Mouse (Mus musculus) right cerebral cortex, postnatal 4 days (tissue): Measurements from ENCODE around the gene C4bp.
"Not testable (repeated sequence)": the region's sequence is repeated elsewhere in the genome, so short reads cannot be mapped to it uniquely, and the experiment has no call there.

Experiments
- DNase-seq: peaks from one replicate; pipeline ENCODE4 v3.0.0-alpha.2; 2022

C4bp gene

DNA sequence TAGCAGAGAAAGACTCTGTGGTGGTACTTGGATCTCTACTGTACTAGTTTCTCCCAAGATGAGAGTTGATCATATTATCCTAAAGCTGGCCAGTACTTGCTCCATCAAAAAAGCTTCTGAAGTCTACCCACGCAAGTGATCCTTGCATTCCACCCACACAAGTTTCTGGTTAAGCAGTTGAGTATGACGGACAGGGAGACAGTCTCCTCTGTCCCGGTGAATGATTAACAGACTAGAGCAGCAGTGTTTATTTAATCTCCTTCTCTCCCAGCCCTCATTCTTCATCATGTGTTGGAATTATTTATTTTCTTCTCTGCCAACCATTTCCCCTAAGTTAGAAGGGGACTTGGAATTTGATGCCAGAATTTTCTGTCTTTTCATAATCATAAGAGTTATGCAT is at the start of gene C4bp:
Gene C4bp (minus strand): TSS at position 179 of the 400 bp plus-strand sequence.
- no peak for DNase-seq

DNA sequence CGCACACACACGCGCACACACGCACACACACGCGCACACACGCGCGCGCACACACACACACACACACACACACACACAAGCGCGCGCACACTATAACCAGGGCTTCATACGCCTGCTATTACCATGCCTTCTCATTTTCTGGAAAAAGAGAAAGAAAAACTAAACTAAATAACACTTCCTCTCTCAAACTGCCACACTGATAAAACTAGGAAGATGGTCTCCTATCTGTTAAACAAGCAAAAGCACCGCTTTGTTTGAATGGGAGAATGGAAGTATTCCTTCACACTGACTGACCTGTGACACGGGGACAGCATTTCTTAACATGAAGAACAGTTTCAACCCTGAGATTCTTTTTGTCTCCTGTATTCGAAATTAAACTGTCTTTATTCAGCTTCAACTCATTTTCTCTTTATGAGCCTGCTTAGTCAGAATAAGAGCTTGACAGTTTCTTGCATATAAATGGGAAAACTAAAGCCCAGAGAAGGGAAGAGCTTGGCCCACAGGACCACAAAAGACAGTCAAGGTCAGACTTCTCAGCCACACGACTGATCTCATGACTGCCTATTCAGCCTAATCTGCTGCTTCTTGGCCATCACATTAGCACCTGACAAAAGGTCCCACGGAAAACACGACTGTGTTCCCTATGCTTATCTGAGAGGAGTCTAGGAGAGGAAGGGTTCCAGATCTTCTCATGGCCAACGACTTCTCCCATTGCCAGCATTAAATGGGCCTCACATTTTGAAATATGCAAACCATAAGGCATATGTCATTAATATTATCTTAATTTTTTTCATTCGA is 49.0 kb upstream of the C4bp start:
- no peak for DNase-seq

DNA sequence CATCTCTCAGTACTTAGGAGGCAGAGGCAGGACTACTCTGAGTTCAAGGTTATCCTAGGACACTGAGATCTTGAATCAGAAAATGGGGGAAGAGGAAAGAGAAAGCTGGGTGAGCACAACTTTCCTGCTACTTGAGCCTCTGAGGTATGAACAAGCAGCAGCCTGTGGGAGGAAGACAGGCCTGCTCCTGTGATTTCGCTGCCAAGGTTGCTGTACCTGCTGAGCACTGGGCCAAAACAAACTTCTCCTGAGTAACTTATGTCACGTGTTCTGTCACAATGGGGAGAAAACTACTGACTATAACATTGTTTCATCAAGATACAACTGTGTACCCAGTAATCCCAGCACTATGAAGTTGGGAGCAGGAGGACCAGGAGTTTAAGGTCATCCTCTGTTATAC is 42.2 kb upstream of the C4bp start:
- DNase-seq: no peak

DNA sequence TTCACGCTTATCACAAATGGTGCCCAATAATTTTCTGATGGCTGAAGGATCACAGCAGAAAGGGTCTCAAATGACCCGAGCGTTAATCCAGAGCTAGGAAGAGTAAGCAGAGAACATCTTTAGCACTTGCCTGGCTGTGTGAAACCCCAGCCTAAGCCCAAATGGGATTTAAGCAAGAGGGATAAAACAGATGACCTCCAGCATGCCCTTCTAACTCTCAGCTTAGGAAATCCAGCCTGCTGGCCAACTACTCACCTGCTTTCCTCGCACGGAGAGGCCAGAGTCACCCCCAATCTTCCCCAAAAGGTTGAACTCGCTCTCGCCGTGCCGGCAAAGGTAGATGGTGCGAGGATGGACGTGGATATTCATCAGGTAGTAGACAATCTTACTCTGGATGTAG is 40.5 kb upstream of the C4bp start:
- no peak for DNase-seq

DNA sequence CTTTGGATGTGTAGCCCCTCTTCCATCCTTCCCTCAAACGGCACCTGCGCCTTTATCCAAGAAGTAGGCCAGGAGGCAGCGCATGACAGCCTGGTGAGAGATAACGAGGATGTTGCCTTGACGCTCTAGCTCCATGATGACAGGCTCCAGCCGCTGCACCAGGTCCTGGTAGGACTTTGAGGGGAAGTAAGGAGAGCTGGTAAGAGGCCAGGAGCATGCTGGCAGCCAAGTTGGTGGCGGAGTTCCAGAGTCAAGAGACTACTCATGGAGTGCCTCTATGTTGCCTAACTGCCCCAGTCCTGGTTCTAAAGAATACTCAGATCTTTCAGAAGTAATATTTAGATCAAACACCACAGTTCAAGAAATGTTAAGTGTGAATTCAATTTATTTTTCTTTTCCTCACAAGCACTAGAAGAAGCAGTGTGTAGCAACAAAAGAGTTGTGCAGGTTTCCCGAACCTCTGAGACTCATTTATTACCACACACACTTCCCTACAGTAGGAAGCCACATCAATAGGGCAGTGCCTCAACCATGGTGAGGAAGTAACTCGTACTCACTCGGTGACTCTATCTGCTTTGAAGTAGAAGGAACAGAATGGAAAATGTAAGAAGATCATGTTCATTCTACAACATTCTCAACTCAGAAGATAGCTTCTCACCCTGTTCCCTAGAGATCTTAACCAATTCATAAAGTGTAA is 38.7 kb upstream of the C4bp start:
- DNase-seq: peak; percentile 28

DNA sequence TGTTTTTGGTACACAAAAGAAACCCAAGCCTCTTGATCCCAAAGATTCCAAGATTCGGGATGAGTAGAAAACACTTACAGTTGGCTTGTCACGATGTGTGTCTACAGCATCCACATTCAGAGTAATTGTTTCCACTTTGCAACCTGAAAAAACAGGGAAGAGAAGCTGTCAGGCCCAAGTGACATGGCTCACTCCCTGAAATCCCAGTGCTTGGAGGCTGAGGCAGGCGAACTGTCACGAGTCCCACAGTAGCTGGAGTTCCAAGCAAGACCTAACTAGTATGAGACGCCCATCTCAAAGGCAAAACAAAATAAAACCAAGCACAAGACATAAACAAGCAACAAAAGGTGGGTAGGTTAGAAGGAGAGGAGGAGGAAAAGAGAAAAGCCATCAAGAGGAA is 37.2 kb upstream of the C4bp start:
- DNase-seq: no peak

DNA sequence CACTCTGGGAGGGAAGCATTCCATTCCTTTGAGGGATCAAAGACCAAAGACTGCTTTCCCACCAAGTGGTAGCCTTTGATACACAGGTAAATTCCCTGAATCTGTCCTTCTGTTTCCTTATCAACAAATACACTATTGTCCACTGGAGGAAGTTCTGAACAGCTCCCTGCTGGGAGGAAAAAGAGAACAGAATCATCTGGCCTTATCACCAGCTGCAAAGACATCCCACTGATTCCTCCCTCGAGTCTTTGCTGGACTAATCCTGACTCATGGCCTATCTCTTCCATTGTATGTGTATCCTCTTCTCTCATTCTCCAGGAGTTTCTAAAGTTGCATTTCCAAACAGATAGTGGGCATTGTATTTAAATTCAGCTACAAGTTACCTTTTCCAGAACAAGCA is 22.5 kb upstream of the C4bp start:
- no peak for DNase-seq

DNA sequence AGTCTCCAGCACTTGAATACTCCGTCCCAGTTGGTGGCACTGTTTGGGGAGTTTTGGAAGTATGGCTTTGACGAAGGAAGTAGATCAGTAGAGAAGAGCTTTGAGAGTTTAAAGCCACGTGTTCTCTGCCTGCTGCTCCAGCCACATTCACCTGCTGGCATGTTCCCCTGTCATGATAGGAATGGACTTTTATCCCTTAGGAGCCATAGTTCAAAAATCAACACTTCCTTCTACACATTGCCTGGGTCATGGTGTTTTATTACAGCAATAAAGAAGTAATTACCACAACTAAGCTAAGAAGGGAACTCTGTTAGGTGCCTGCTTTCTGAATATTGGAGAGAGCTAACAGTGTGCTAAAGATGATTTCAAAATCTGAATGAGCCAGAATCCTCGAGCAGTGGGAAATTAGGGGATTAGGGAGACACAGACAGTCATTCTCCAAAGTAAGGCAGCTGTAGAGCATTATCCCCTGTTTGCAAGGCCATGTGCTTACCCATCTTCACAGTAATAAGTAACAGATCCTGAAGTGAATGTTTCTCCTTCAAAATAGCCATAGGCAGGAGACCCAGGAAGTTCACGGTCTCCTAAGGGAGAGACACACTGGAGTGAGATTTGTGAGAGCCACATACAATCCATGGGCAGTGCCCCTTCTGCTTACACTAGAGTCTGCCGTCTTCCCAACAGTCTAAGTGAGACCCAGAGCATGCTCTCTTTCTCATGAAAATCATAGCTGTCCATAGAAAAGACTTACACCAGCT is 20.4 kb upstream of the C4bp start:
- no peak for DNase-seq

DNA sequence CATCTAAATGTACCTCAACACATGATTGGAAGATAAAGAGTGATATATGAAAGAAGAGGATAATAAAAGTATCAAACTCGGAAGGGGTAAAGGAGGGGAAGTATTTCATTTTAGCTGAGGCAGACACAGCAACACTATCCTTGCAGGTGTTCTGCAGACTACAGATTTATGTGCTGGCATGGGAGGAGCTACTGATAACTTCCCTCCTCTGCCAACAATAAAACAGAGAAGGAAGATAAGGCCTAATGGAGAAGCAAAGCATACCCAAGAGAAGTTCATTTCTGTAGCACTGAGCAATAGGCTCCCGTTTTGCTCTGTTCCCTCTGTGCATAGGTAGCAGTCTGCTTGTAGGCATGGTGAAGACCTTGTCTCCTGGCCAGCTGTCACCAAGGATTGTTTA is 19.6 kb upstream of the C4bp start:
- no peak for DNase-seq

DNA sequence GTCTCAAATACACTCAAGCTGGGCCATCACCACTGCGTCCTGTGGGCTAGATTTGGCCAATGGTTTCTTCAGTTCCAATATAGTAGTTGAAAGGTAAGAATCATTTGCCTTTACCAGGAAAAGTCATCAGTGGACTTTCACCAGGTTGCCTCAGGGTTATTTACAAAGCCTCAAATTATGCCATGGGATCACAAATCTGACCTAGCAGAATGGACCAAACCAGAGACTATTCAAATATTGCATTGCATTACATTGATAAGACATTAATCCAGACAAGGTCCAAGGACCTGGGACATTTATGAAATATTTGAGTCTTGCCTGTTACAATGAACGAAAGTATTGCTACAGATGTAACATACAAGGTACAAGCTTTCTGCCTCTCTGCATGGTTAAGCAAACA is 17.1 kb upstream of the C4bp start:
- no peak for DNase-seq

DNA sequence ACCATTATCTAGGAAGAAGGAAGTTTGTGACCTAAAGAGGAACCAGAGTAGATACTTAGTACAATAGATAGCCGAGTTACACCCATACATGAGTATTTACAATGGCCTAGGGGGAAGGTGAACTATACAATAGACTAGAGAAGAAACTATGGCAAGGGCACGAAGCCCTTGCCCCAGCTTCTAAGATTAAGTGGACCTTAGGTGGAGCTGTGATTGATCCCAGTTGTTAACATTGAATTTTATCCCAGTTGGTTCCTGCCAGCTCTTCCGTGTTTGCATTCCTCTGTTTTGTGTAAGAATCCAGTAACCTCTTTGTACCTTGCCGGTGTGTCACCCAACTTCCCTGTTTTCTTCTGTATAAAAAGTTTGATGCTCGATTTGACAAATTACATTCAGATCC is 2.1 kb upstream of the C4bp start:
- DNase-seq: not testable (repeated sequence)

DNA sequence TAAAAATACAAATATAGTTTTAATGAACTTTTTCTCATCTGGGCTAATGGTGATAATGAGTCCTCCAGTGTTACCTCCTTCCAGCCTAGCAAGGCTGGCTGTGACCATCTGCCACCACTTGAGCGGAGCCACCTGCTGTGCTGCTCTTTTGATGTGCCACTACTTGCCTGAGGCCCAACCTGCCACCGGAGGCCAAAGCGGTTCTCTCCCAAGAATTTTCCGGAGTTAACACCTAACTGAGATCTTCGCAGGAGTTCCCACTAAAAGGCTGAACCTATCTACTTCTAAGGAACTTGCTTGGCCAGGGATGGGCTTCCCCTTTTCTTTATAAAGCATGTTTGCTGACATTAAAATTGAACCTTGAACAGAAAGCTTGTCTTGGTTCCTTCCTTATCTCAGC is 1.8 kb downstream of the C4bp start:
- not testable (repeated sequence) for DNase-seq

DNA sequence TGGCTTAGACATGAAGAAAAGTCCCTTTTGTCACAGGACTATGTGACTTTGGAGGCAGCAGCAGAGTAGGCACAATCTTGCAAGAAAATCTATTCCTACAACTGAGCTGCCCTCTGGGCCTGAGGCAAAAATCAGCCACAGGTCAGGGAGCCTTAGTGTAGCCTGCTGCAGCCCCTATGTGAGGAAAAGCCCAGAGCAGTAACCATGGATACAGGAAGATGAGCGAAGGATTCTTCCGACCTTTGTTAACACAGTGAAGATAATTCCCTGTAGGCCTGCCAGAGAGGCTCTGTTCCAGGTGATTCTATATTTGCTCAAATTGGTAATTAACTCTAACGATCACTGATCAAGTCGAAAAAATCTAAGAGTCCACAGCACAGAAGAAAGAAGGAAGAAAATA is 17.3 kb downstream of the C4bp start:
- DNase-seq: no peak

DNA sequence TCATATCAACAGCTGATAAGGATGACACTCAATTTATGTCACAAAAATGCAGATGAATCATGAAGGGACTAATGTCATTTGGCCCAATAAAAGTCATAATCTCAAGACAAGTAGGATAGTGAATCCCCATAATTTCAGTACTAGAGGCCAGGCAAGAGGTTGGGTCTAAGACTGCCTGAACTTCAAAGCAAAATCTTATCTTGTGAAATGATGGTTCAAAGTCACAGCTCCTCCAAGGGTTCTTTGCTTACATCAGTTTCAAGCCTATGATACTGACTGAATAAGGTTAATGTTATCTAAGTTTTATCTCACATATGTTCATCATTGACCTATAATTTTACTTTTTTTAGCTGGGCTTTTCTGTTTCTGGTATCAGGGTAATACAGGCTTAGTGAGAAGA is 20.5 kb downstream of the C4bp start:
- no peak for DNase-seq

DNA sequence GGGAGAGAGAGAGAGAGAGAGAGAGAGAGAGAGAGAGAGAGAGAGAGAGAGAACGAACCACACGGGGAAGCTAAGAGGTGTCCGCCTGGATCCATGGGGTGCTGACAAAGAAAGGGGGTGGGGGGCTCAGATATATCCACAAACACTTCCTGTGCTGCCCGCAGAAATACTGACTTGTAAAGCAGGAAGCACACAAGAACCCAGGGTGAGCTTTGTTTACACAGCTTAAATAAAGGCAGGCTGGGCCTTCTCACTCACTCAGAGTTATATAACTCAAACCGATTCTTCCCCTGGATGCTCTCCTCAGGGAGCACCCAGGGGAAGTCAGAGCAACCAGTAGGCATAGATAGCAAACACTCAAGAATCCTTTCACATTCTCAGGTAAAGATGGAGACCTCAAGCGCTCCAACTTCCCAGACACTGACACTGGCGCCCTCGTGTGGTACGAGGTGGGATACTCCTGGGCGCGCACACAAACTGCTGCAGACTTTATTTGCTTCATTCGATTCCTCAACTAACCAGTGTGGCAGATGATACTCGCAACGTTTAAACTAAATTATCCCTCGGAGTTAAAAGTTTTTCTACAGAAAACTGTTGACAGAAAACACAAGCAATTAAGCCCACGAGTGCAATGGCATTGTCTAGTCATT is 27.5 kb downstream of the C4bp start:
- DNase-seq: peak; percentile 84

DNA sequence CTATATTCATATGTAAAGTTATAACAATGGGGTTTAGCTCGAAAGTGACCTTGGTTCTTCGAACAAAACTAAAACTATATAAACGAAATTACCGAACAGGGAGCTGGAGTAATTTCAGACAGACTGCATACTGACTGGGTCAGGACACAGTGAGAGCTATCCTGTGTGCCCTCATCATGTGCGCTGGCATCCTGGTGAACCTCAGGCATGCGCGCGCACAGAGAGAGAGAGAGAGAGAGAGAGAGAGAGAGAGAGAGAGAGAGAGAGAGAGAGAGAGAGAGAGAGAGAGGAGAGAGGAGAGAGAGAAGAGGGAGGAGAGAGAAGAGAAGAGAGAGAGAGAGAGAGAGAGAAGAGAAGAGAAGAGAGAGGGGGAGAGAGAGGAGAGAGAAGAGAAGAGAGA is 28.1 kb downstream of the C4bp start:
- no peak for DNase-seq

DNA sequence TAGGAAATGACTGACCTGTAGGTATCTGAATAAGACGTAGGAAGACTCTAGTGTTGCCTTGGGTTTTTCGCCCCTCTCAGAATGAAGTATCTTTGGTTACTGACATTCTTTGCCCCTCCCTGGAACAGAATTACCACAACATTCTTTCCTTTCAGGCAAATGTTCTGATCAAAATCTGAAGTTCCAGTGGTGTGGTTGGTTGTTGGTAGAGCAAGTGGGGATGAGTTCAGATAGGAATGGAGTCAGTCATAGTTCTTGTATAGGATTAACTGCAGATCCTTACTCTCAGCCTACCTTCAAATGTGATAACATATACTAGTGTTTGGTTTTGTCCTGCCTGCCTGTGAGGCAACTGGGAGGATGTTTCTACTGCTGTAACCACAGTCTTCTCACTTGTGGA is 31.9 kb downstream of the C4bp start, which contains the start of gene Zp3r:
Gene Zp3r (minus strand): TSS at position 101 of the 400 bp plus-strand sequence.
- no peak for DNase-seq

DNA sequence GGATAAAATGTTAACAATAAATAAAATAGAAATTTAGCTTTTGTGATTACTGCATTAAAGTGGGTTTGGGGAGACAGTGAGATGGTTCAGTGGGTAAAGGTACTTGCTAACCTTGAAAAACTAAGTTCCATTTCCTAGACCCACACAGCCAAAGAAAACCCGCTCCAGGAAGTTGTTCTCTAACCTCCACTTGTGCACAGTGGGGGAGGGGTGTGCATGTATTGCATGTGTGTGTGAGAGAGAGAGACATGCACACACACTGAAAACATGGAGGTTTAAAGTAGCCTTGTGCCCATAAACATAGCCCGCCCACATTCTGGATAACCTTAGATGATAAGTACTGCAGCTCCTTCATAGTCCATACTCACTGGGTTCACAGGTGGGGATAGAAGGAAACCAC is 65.1 kb downstream of the C4bp start:
- DNase-seq: no peak

DNA sequence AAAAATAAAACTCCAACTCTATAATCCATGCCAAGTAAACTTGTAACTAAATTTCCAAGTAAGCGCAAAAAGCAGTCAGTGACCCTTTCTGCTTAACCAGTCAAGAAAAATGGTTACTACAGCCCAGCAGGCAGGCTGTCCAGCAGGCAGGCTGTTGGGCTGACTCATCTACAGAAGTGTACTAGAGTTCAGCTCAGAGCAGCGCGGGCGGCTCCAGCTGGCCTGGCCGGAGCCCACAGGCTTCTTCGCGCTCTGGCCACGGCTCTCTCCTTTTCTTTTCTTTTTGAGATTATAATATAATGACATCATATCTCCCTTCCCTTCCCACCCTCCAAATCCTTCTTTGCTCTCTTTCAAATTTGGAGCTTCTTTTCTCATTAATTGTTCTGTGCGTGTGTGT is 72.8 kb downstream of the C4bp start:
- no peak for DNase-seq
